In genomic region chr5:122671641-122672040, GRCm38 (mm10) we compare ENCODE assay signal across 8 mouse cellular contexts. TPM values are rescaled to one million over a fixed set of nuclear protein-coding genes. Genes with fewer than 3 reads are reported as not detected.
DNase-seq lines count a peak whose midpoint lies in the region; ATAC-seq and TF ChIP-seq lines count a peak whose summit lies in the region.
"Not testable (repeated sequence)": the region's sequence is repeated elsewhere in the genome, so short reads cannot be mapped to it uniquely, and the experiment has no call there.

No protein-coding gene starts in this region.

- ATAC-seq in inflammation-experienced regulatory T-cells, adult 6 months, result peak; percentile 32

- H3K4me3 ChIP-seq in layer of hippocampus, adult 2 months, result not testable (repeated sequence)

- DNase-seq in A20 (ENCODE audit: low read depth, low spot score) (peak; percentile 57), ES-CJ7 (ENCODE audit: low read depth, low spot score) (peak; percentile 46)
- DNase-seq in cerebellum, adult 18-20 months, result peak; percentile 62 to 74
- DNase-seq in cerebellum, postnatal 36 days, result peak; percentile 51 to 61
- DNase-seq in layer of hippocampus, adult 2 months (ENCODE audit: low spot score in 2 of 2), result not testable (repeated sequence)
- DNase-seq in lung, postnatal 36 days, result peak; percentile 60
- peak; percentile 20 to 42 for DNase-seq in thymus, postnatal 10 days (ENCODE audit: low spot score in 2 of 2)

- H3K27ac ChIP-seq in layer of hippocampus, adult 2 months, result not testable (repeated sequence)

- TF ChIP-seq CTCF in layer of hippocampus, adult 2 months (conservative IDR thresholded peaks at IDR 0.05), result peak; percentile 62

RNA-seq across cellular contexts. Expression of gene P2rx7, which starts 27.9 kb away (rescaled TPM):
- 100 to 1,000 TPM in 1 of 3 experiments, 10 to 100 TPM in 2; 53.2 to 109 (median 90.0) TPM for polyA plus RNA-seq in inflammation-experienced regulatory T-cells, adult 6 months (2017; shearing (Covaris generic))
- 1 to 10 TPM; 8.4 to 9.8 TPM for total RNA-seq in layer of hippocampus, adult 2 months (2021)

RNA-seq across cellular contexts. Expression of gene P2rx4, which starts 35.7 kb away (rescaled TPM):
- polyA plus RNA-seq in inflammation-experienced regulatory T-cells, adult 6 months (2017; shearing (Covaris generic)), result 10 to 100 TPM; 24.6 to 46.1 (median 34.3) TPM
- total RNA-seq in layer of hippocampus, adult 2 months (2021), result 10 to 100 TPM; 11.4 to 15.0 TPM

RNA-seq across cellular contexts. Expression of gene Ift81, which starts 57.3 kb away (rescaled TPM):
- 1 to 10 TPM; 3.0 to 8.2 (median 6.3) TPM for polyA plus RNA-seq in inflammation-experienced regulatory T-cells, adult 6 months (2017; shearing (Covaris generic))
- total RNA-seq in layer of hippocampus, adult 2 months (2021), result 10 to 100 TPM; 36.0 to 38.4 TPM
